Mouse (Mus musculus) layer of hippocampus, postnatal 25 days (tissue): ENCODE results near the gene Gm21983. TPM values are rescaled to one million over a fixed set of nuclear protein-coding genes. Genes with fewer than 3 reads are reported as not detected.

Source experiments
- DNase-seq, 2 experiments: peaks; one replicate each; pipeline ENCODE4 v3.0.0; 2022; ENCODE audit warnings: mixed read lengths in 2 of 2, low spot score in 1 of 2; ENCODE audit errors: extremely low spot score in 1 of 2
- total RNA-seq, 2 experiments: library from RNA; stranded (reverse); gene quantifications; 2 replicates each; pipeline ENCODE4 v1.2.3; 2021

The Gm21983 gene
- total RNA-seq, 2 experiments from 2014 or later, result not detected

DNA sequence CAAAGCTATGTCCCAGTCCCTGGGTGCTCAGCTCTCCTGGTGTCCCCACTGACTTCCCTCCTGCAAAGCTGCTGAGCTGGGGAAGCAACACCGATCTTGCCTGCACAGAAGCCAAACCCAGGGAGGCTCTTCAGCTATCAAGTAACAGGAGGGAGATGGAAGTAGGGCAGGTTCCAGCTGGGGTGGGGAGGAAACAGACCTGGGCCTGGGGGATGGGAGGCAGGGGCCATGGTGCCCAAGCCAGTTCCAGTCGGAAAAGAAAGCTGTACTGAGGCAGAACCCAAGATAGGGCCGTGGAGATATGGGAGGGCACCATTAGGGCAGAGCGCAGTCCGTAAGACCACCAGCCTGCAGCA, 17.5 kb downstream of the Gm21983 start:
- DNase-seq, result no peak

- no peak for DNase-seq
These were observed 18.0 kb downstream of the Gm21983 start for GRCm38 (mm10) chr7:27162780-27163449.

GRCm38 (mm10) chr7:27161744-27162143, 19.1 kb downstream of the Gm21983 start:
- no peak for DNase-seq

GRCm38 (mm10) chr7:27160921-27161320, 20.0 kb downstream of the Gm21983 start:
- DNase-seq, result no peak

GRCm38 (mm10) chr7:27159882-27160281, 21.0 kb downstream of the Gm21983 start:
- peak; percentile 79 to 82 for DNase-seq

DNA sequence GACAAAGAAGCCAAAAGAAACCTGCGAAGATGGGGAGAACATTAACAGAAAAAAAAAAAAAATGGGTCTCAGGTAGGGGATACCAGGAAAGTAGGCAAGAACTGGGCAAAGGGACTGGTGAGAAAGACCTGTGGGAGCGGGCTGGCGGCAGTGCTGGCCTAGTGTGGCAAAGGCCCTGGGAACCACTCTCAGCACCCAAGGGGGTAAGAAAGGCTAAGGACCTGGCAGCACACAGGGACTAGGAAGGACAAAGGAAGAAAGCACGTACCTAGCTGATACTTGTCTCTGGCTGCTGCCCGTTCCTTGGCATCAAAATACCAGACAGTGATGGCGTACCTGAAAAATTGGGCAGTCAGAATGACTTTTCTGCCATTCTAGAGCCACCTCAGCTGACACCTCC, 21.6 kb downstream of the Gm21983 start:
- DNase-seq, result no peak

- DNase-seq, result no peak
These were observed 22.7 kb downstream of the Gm21983 start for GRCm38 (mm10) chr7:27158171-27158570.

DNA sequence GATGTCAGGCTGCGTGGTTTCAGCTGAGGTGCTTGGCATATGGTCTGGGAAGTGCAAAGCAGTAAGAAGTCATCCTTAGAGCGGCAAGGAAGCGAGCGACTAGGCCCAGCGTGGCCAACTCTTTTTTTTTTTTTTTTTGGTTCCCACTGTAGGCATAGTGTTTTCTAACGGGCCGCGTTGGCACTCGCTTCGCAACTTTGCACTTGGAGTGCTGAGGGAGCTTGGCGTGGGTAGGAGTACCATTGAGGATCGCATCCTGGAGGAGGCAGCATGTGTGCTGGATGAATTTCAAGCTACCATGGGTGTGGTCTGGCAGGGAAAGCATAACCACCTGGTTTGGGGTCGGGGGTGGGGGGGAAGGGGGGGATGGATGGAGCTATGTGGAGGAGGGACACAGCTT, 24.9 kb downstream of the Gm21983 start:
- DNase-seq, result peak in 1 of 2 experiments; percentile 37

DNA sequence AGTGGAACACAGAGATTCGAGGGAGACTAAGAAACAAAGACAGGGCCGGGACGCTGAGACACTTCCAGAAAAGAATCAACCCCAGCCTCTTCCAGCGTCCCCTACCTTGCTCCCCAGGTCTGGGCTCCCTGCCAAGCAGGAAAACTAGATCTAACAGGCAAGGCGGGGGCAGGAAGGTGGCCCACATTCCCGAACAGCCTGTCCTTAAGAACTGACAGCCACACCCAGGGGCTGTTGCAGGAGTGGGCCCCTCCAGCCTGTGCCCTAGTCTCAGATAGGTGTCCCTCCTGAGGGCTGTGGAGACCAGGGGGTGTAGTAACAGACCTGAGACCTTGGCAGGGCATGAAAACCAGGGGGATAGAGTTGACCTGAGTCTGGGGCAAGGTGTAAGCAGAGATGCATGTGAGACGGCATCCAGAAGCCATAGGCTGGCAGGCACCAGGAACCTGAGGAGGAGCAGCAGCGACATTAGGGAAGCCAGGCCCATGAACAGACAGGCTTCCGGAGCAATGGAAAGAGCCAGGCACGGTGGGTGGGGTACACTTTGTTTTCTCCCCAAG, 27.6 kb downstream of the Gm21983 start, which contains the start of gene Cyp2t4:
Gene Cyp2t4 (plus strand): TSS at position 510 of the 560 bp plus-strand sequence.
- DNase-seq, result no peak

- no peak for DNase-seq
These were observed 44.4 kb downstream of the Gm21983 start for GRCm38 (mm10) chr7:27136410-27136996.

GRCm38 (mm10) chr7:27133757-27134156, 47.1 kb downstream of the Gm21983 start:
- no peak for DNase-seq

GRCm38 (mm10) chr7:27133156-27133555, 47.7 kb downstream of the Gm21983 start:
- DNase-seq, result no peak

GRCm38 (mm10) chr7:27132588-27132987, 48.3 kb downstream of the Gm21983 start:
- peak; percentile 31 to 80 for DNase-seq

- no peak for DNase-seq
These were observed 49.5 kb downstream of the Gm21983 start for GRCm38 (mm10) chr7:27131387-27131786.

DNA sequence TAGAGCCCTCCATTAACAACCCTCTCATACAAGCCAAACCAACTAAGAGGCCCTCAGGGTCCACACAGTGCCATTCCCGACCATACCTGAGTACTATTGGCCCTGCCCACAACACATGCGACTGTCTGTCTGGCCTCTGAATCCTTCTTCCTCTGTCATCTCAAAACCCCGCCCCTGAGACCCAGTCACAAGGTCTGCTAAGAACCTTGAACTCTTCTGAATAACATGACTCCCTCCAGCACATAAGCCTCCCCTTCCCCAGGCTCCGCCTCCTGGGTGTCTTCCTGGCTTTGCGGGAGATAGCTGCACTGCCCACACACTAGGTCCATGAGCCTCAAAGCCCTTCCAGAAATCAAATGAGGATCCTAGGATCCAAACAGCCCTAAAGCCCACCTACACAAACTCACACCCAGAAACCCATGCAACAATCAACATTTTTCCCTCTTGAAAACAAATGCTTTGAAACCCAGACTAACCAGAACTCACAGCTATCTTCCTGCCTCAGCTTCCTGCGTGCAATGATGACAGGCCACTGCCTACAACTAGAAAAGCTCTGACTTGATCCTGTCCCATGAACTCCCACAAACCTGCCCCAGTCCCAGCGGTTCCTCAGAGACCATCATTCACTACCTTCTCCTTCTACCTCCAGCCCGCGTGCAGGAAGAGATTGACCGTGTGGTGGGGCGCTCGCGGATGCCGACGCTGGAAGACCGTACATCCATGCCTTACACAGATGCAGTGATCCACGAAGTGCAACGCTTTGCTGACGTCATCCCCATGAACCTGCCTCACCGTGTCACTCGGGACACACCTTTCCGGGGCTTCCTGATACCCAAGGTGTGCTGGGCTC, 50.1 kb downstream of the Gm21983 start:
- DNase-seq, result no peak

DNA sequence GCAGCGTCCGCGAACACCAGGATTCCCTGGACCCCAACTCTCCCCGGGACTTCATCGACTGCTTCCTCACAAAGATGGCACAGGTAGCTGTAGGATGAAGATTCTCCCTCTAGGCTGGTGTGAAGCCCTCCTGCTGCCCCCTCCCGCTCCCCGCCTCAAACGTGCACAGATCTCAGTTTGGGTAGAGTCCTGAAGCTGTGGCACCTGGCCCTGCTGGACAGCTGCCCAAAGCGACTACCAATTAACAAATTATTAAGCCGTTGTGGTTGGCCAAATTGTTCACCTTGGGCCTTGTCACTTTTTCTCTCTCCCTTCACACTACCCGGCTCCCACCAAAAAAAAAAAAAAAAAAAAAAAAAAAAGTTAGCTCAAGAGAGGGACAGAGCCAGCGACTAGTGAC, 51.1 kb downstream of the Gm21983 start:
- DNase-seq, result no peak

DNA sequence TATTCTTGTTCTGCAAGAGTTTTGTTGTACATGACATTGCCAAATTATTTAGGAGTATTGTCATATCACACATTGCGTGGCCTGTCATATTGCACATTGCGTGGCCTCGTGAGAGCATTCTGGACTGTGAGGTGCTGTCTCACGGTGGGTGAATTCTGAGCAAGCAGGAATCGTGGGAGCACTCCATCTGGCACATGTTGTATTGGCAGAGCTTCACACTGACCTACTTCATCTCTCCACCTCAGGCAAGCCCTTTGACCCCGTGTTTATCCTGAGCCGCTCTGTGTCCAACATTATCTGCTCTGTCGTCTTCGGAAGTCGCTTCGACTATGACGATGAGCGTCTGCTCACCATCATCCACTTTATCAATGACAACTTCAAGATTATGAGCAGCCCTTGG, 51.9 kb downstream of the Gm21983 start:
- no peak for DNase-seq

DNA sequence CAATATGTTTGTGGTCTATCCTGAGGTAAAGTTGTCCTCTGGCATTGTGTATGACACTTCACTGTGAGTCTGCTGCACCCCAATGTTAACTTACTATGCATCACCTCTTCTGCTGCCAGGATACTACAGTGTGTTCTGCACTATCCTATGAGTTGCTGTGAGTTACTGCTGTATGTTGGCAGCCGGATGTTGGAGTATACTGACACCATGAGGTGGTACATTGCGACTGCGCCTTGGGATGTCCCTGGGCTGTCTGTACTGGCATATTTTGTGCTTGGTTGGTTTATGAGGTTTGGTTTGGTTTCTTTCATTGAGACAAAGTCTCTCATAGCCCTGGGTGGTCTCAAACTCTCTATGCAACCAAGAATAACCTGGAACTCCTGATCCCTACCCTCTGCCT, 52.7 kb downstream of the Gm21983 start:
- peak in 1 of 2 experiments; percentile 52 for DNase-seq

- DNase-seq, result no peak
These were observed 55.9 kb downstream of the Gm21983 start for GRCm38 (mm10) chr7:27124969-27125368.

- no peak for DNase-seq
These were observed 56.5 kb downstream of the Gm21983 start for GRCm38 (mm10) chr7:27124305-27124832.

- no peak for DNase-seq
These were observed 61.2 kb downstream of the Gm21983 start, which contains the start of gene Cyp2f2 for GRCm38 (mm10) chr7:27119676-27120075. TSS of gene Cyp2f2 (plus strand) at chr7:27119909.
